Mouse (Mus musculus) liver, embryonic 16.5 days (tissue): Measurements from ENCODE around the gene Inpp4b. TPM values are rescaled to one million over a fixed set of nuclear protein-coding genes. Genes with fewer than 3 reads are reported as not detected.

Experiments used
- ATAC-seq: fragments of 200-750 bp; cut with Nextera tagmentation; 2 replicates; pipeline ENCODE4 v1.8.0; 2017; ENCODE audit warnings: low read depth, mild to moderate bottlenecking, moderate number of reproducible peaks, moderate library complexity
- H3K27ac ChIP-seq: fragments of 300-500 bp; sonication (generic); 2 replicates; pipeline ENCODE4 v1.5.1; 2014; ENCODE audit warnings: mild to moderate bottlenecking, low read length
- H3K27me3 ChIP-seq: fragments of 300-500 bp; sonication (generic); 2 replicates; pipeline ENCODE4 v1.6.1; 2014; ENCODE audit warnings: low read depth, low read length, mixed read lengths; ENCODE audit not compliant: control insufficient read depth, insufficient read depth
- H3K36me3 ChIP-seq: fragments of 300-500 bp; sonication (generic); 2 replicates; pipeline ENCODE4 v1.6.1; 2014; ENCODE audit warnings: mild to moderate bottlenecking; ENCODE audit not compliant: control insufficient read depth, insufficient read depth
- H3K4me1 ChIP-seq: fragments of 300-500 bp; sonication (generic); 2 replicates; pipeline ENCODE4 v1.6.1; 2014; ENCODE audit warnings: low read depth, low read length, mixed read lengths; ENCODE audit not compliant: control insufficient read depth
- H3K4me2 ChIP-seq: fragments of 300-500 bp; sonication (generic); 2 replicates; pipeline ENCODE4 v1.6.1; 2014; ENCODE audit warnings: low read depth, low read length, mixed read lengths
- H3K4me3 ChIP-seq: fragments of 300-500 bp; sonication (generic); 2 replicates; pipeline ENCODE4 v1.5.1; 2014; ENCODE audit warnings: low read depth, mild to moderate bottlenecking, low read length
- H3K9ac ChIP-seq: fragments of 300-500 bp; sonication (generic); 2 replicates; pipeline ENCODE4 v1.6.1; 2014; ENCODE audit warnings: low read depth, low read length
- H3K9me3 ChIP-seq: fragments of 300-500 bp; sonication (generic); replicated peaks from 2 replicates; pipeline ENCODE4 v1.6.1; 2016; ENCODE audit warnings: low read length; ENCODE audit not compliant: control insufficient read depth
- WGBS: fragments of 180-500 bp; shearing (Covaris S2); extraction: QIAGEN DNeasy Blood & Tissue Kit; methylation state at CpG from one replicate; pipeline ENCODE4 v1.1.7; 2014; ENCODE audit not compliant: insufficient replicate concordance; 5-methylcytosine and 5-hydroxymethylcytosine counted together
- polyA plus RNA-seq: library from polyadenylated mRNA; unstranded; fragments of >200 nt; fragmentation: Nextera tagmentation; extraction: Ambion mirVana; gene quantifications from 2 replicates; pipeline ENCODE4 v1.2.1, GENCODE M21; 2015

Gene Inpp4b
- polyA plus RNA-seq, 1 experiment from 2014 or later: 1.5 TPM

- Histone ChIP-seq H3K4me1 (peaks cover 7% of the 10 kb centered on the region), H3K36me3 (no peaks in the 10 kb centered on the region), H3K27me3 (no peaks in the 10 kb centered on the region), H3K27ac (no peak overlapping the region), H3K9ac (no peak overlapping the region), H3K4me3 (no peak overlapping the region), H3K9me3 (no peaks in the 10 kb centered on the region), H3K4me2 (peak overlapping the region; percentile 56)
- WGBS: 27% methylated on average over 2 of the region's 2 CpGs
- peak; percentile 44; the same call in 1 of the 2 replicates for ATAC-seq
Measured at GRCm38 (mm10) chr8:81768313-81768675, 425.9 kb downstream of the Inpp4b start.

GRCm38 (mm10) chr8:81768731-81769445 lies 426.5 kb downstream of the Inpp4b start:
- Histone ChIP-seq H3K9ac (no peak overlapping the region), H3K4me3 (no peak overlapping the region), H3K4me2 (no peak overlapping the region), H3K27me3 (no peaks in the 10 kb centered on the region), H3K4me1 (peaks cover 7% of the 10 kb centered on the region), H3K27ac (no peak overlapping the region), H3K36me3 (no peaks in the 10 kb centered on the region), H3K9me3 (no peaks in the 10 kb centered on the region)
- ATAC-seq: no peak
- WGBS: 45% methylated on average over 2 of the region's 2 CpGs

- no peak overlapping the region for H3K9ac ChIP-seq
- no peak overlapping the region for H3K4me2 ChIP-seq
- H3K4me3 ChIP-seq: no peak overlapping the region
- ATAC-seq: no peak
- H3K9me3 ChIP-seq: no peaks in the 10 kb centered on the region
- H3K36me3 ChIP-seq: no peaks in the 10 kb centered on the region
- H3K27me3 ChIP-seq: no peaks in the 10 kb centered on the region
- peaks cover 11% of the 10 kb centered on the region for H3K4me1 ChIP-seq
- WGBS: 67% methylated on average over 6 of the region's 6 CpGs
- no peak overlapping the region for H3K27ac ChIP-seq
Measured at GRCm38 (mm10) chr8:81770603-81771276, 428.4 kb downstream of the Inpp4b start.

- ATAC-seq: no peak
- Histone ChIP-seq H3K27ac (no peak overlapping the region), H3K4me2 (no peak overlapping the region), H3K9me3 (no peaks in the 10 kb centered on the region), H3K36me3 (no peaks in the 10 kb centered on the region), H3K4me3 (no peak overlapping the region), H3K27me3 (no peaks in the 10 kb centered on the region), H3K4me1 (peaks cover 5% of the 10 kb centered on the region), H3K9ac (no peak overlapping the region)
- 74% methylated on average over 5 of the region's 5 CpGs for WGBS
Measured at GRCm38 (mm10) chr8:81772855-81773254, 430.5 kb downstream of the Inpp4b start.

- WGBS: 16% methylated on average over 9 of the region's 9 CpGs
- Histone ChIP-seq H3K27ac (peak overlapping the region; percentile 41), H3K4me3 (no peak overlapping the region), H3K9ac (no peak overlapping the region), H3K4me2 (peak overlapping the region; percentile 31), H3K4me1 (peaks cover 4% of the 10 kb centered on the region; the same call in 1 of the 2 replicates), H3K9me3 (no peaks in the 10 kb centered on the region), H3K27me3 (no peaks in the 10 kb centered on the region), H3K36me3 (no peaks in the 10 kb centered on the region)
- peak; percentile 58 for ATAC-seq
Measured at GRCm38 (mm10) chr8:81773305-81773965, 431.1 kb downstream of the Inpp4b start.

GRCm38 (mm10) chr8:81774010-81774409 lies 431.7 kb downstream of the Inpp4b start:
- peak; percentile 70 for ATAC-seq
- Histone ChIP-seq H3K36me3 (no peaks in the 10 kb centered on the region), H3K4me2 (peak overlapping the region; percentile 31), H3K4me1 (peaks cover 4% of the 10 kb centered on the region; the same call in 1 of the 2 replicates), H3K9ac (no peak overlapping the region), H3K9me3 (no peaks in the 10 kb centered on the region), H3K27ac (peak overlapping the region; percentile 41), H3K4me3 (no peak overlapping the region), H3K27me3 (no peaks in the 10 kb centered on the region)
- WGBS: 22% methylated on average over 4 of the region's 4 CpGs

- no peaks in the 10 kb centered on the region for H3K36me3 ChIP-seq
- H3K27me3 ChIP-seq: no peaks in the 10 kb centered on the region
- no peaks in the 10 kb centered on the region for H3K9me3 ChIP-seq
- ATAC-seq: peak; percentile 77
- peak overlapping the region; percentile 41; the same call in 1 of the 2 replicates for H3K27ac ChIP-seq
- 16% methylated on average over 1 of the region's 1 CpGs for WGBS
- H3K4me3 ChIP-seq: no peak overlapping the region
- peak overlapping the region; percentile 31 for H3K4me2 ChIP-seq
- H3K4me1 ChIP-seq: peaks cover 4% of the 10 kb centered on the region; the same call in 1 of the 2 replicates
- no peak overlapping the region for H3K9ac ChIP-seq
Measured at GRCm38 (mm10) chr8:81774454-81774853, 432.1 kb downstream of the Inpp4b start.

GRCm38 (mm10) chr8:81776516-81777237 lies 434.3 kb downstream of the Inpp4b start:
- Histone ChIP-seq H3K4me3 (no peak overlapping the region), H3K36me3 (no peaks in the 10 kb centered on the region), H3K27me3 (no peaks in the 10 kb centered on the region), H3K9ac (no peak overlapping the region), H3K4me1 (peaks cover 4% of the 10 kb centered on the region; the same call in 1 of the 2 replicates), H3K27ac (no peak overlapping the region), H3K9me3 (no peaks in the 10 kb centered on the region), H3K4me2 (no peak overlapping the region)
- WGBS: 64% methylated on average over 4 of the region's 4 CpGs
- ATAC-seq: no peak
